Mouse (Mus musculus) lung, postnatal 10 days (tissue): ENCODE data around the gene Trim44.

Source experiments
- DNase-seq: peaks from one replicate; pipeline ENCODE4 v3.0.0; 2021

Trim44 gene

GRCm38 (mm10) chr2:102287369-102287768 lies 120.3 kb downstream of the Trim44 start:
- DNase-seq, result peak; percentile 5

- DNase-seq, result no peak
Measured at GRCm38 (mm10) chr2:102282081-102282480, 125.5 kb downstream of the Trim44 start.

GRCm38 (mm10) chr2:102279779-102280178 lies 127.8 kb downstream of the Trim44 start:
- no peak for DNase-seq

GRCm38 (mm10) chr2:102277946-102278345 lies 129.7 kb downstream of the Trim44 start:
- peak; percentile 33 for DNase-seq

GRCm38 (mm10) chr2:102273280-102273679 lies 134.3 kb downstream of the Trim44 start:
- DNase-seq, result no peak

GRCm38 (mm10) chr2:102267582-102268339 lies 139.9 kb downstream of the Trim44 start:
- no peak for DNase-seq

- DNase-seq, result peak; percentile 61
Measured at GRCm38 (mm10) chr2:102266911-102267310, 140.7 kb downstream of the Trim44 start.

- peak; percentile 12 for DNase-seq
Measured at GRCm38 (mm10) chr2:102259139-102259538, 148.5 kb downstream of the Trim44 start.

- DNase-seq, result no peak
Measured at GRCm38 (mm10) chr2:102258682-102259081, 148.9 kb downstream of the Trim44 start.

GRCm38 (mm10) chr2:102257964-102258605 lies 149.5 kb downstream of the Trim44 start:
- DNase-seq, result peak; percentile 9

- DNase-seq, result no peak
Measured at GRCm38 (mm10) chr2:102256591-102257335, 150.9 kb downstream of the Trim44 start.

- no peak for DNase-seq
Measured at GRCm38 (mm10) chr2:102256100-102256499, 151.5 kb downstream of the Trim44 start.

GRCm38 (mm10) chr2:102253204-102253603 lies 154.4 kb downstream of the Trim44 start:
- DNase-seq, result no peak

GRCm38 (mm10) chr2:102252651-102253050 lies 155.0 kb downstream of the Trim44 start:
- DNase-seq, result no peak
